Mouse (Mus musculus) urinary bladder, postnatal 4 days (tissue): Measurements from ENCODE around the gene Babam2.

ENCODE experiments used
- DNase-seq, 2 experiments: peaks; one replicate each; pipeline ENCODE4 v3.0.0; 2021 to 2022; ENCODE audit warnings: low spot score in 2 of 2

Gene Babam2

GRCm38 (mm10) chr5:32127226-32127625 is 429.7 kb downstream of the Babam2 start:
- DNase-seq: no peak

GRCm38 (mm10) chr5:32127927-32128326 is 430.4 kb downstream of the Babam2 start:
- no peak for DNase-seq

GRCm38 (mm10) chr5:32132971-32133501 is 435.6 kb downstream of the Babam2 start:
- peak; percentile 73 to 79 for DNase-seq

GRCm38 (mm10) chr5:32133549-32134004 is 436.1 kb downstream of the Babam2 start:
- DNase-seq: peak; percentile 84 to 87

- DNase-seq: no peak
Observed at GRCm38 (mm10) chr5:32134051-32134732, 436.7 kb downstream of the Babam2 start.
